Mouse (Mus musculus) bone marrow, adult 2 months (tissue): ENCODE results near the gene Rmi1.

Source experiments
- CTCF ChIP-seq: fragments of 200-500 bp; IDR thresholded peaks from 2 replicates; pipeline ENCODE4 v1.5.1; 2011; ENCODE audit warnings: low read length, control low read depth; ENCODE audit not compliant: control insufficient read depth, insufficient read depth
- POLR2A ChIP-seq: fragments of 200-500 bp; IDR thresholded peaks from 2 replicates; pipeline ENCODE4 v1.6.1; 2011; ENCODE audit warnings: low read depth, mild to moderate bottlenecking, control low read depth, low read length, borderline replicate concordance; ENCODE audit not compliant: control insufficient read depth

DNA sequence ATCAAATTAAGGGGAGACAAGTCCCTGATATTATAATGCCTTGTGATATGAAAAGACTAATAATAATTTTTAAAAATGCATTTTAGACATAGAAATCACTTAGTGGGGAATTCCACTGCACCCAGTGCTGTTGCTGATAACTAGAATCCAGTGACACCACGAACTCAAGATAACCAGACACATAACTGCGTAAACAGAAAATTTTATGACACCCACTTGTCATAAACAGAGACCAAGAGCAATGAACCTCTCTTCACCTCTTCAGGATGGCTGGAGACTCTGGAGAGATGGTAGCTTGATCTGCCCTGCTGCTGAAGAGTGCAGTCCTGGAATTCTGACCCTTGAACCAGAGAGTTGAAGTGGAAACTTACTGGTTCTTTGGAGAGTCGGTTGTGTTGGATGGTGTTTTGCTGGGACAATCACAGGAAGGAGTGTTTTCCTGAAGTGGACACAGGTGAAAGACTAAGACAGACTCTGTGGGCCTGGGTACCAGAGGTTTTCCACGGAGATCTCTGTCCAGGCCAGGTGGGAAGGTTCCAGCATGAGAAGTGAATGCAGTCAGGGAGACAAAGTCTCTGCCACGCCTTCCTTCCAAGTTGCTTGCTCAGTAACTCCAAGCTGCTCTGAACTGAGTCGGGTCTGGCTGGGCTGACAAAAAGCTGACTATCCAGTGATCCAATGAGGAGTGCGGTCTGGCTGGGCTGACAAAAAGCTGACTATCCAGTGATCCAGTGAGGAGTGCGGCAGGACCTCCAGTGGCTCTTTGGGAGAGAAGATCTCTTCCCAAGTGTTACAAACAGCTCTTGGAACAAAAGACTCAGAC, 37.5 kb upstream of the Rmi1 start:
- TF ChIP-seq POLR2A (no peak), CTCF (no peak)
